Mouse (Mus musculus) myocyte (in vitro differentiated cells): ENCODE measurements around the gene Anapc2. TPM values are rescaled to one million over a fixed set of nuclear protein-coding genes. Genes with fewer than 3 reads are reported as not detected.

Source experiments
- H3K27me3 ChIP-seq: one replicate; pipeline ENCODE4 v1.6.1; 2011; ENCODE audit not compliant: control insufficient read depth, insufficient read depth, insufficient read length
- H3K36me3 ChIP-seq: one replicate; pipeline ENCODE4 v1.6.1; 2011; ENCODE audit not compliant: control insufficient read depth, insufficient read depth
- H3K4me2 ChIP-seq: one replicate; pipeline ENCODE4 v1.6.1; 2011; ENCODE audit warnings: low read depth, control low read depth
- H3K4me3 ChIP-seq: one replicate; pipeline ENCODE4 v1.5.1; 2011; ENCODE audit warnings: mild to moderate bottlenecking, control low read depth, moderate library complexity
- H3K79me2 ChIP-seq: one replicate; pipeline ENCODE4 v1.6.1; 2011; ENCODE audit not compliant: control insufficient read depth, insufficient read depth
- H3ac ChIP-seq: one replicate; pipeline ENCODE4 v1.6.1; 2011; ENCODE audit not compliant: control insufficient read depth, insufficient read length
- CEBPB ChIP-seq: IDR thresholded peaks from 2 replicates; pipeline ENCODE4 v1.6.1; 2011; ENCODE audit warnings: mild to moderate bottlenecking, moderate library complexity; ENCODE audit not compliant: poor library complexity, insufficient read depth, severe bottlenecking
- E2F4 ChIP-seq: IDR thresholded peaks from one replicate; pipeline ENCODE4 v1.6.1; 2011; ENCODE audit warnings: mild to moderate bottlenecking, control low read depth, moderate library complexity; ENCODE audit not compliant: insufficient read depth
- MAX ChIP-seq: IDR thresholded peaks from one replicate; pipeline ENCODE4 v1.6.1; 2011; ENCODE audit warnings: low read depth, mild to moderate bottlenecking, control low read depth
- MYOD1 ChIP-seq, 3 experiments: IDR thresholded peaks; one replicate each; pipeline ENCODE4 v1.6.1; 2011; ENCODE audit warnings: control low read depth in 2 of 3, low read depth in 2 of 3, mild to moderate bottlenecking in 2 of 3, moderate library complexity in 1 of 3; ENCODE audit not compliant: insufficient read length in 2 of 3, control insufficient read depth in 1 of 3
- MYOG ChIP-seq, 3 experiments: IDR thresholded peaks; one replicate each; pipeline ENCODE4 v1.6.1; 2011; ENCODE audit warnings: control low read depth in 2 of 3, low read depth in 2 of 3, mild to moderate bottlenecking in 2 of 3; ENCODE audit not compliant: insufficient read length in 2 of 3, control insufficient read depth in 1 of 3, insufficient read depth in 1 of 3
- POLR2A ChIP-seq: IDR thresholded peaks from one replicate; pipeline ENCODE4 v1.6.1; 2011; ENCODE audit warnings: low read depth, mild to moderate bottlenecking, control low read depth, moderate library complexity; ENCODE audit not compliant: insufficient read length
- POLR2AphosphoS2 ChIP-seq: IDR thresholded peaks from one replicate; pipeline ENCODE4 v1.6.1; 2011; ENCODE audit warnings: low read depth, control low read depth; ENCODE audit not compliant: insufficient read length
- REST ChIP-seq: IDR thresholded peaks from one replicate; pipeline ENCODE4 v1.6.1; 2011; ENCODE audit warnings: mild to moderate bottlenecking, control low read depth, moderate library complexity; ENCODE audit not compliant: insufficient read depth, insufficient read length
- SRF ChIP-seq: IDR thresholded peaks from one replicate; pipeline ENCODE4 v1.6.1; 2011; ENCODE audit warnings: low read depth; ENCODE audit not compliant: control insufficient read depth, insufficient read length
- TCF12 ChIP-seq: IDR thresholded peaks from one replicate; pipeline ENCODE4 v1.6.1; 2011; ENCODE audit warnings: mild to moderate bottlenecking, control low read depth; ENCODE audit not compliant: poor library complexity, insufficient read depth, severe bottlenecking
- TCF3 ChIP-seq: IDR thresholded peaks from one replicate; pipeline ENCODE4 v1.6.1; 2011; ENCODE audit warnings: low read depth, control low read depth; ENCODE audit not compliant: insufficient read length
- USF1 ChIP-seq: IDR thresholded peaks from one replicate; pipeline ENCODE4 v1.6.1; 2011; ENCODE audit warnings: low read depth, mild to moderate bottlenecking, control low read depth, moderate library complexity
- polyA plus RNA-seq: library from polyadenylated mRNA; unstranded; fragments of >200 nt; fragmentation: generic; extraction: Trizol; gene quantifications from one replicate; pipeline ENCODE4 v1.2.1, GENCODE M21; 2012; ENCODE audit warnings: missing spikeins

The Anapc2 gene
- polyA plus RNA-seq, 1 experiment: 97.9 TPM

- H3ac ChIP-seq: no peak overlapping the region
- H3K27me3 ChIP-seq: peaks cover 51% of the 10 kb centered on the region
- TF ChIP-seq E2F4: no peak
- no peak for TF ChIP-seq TCF12
- TF ChIP-seq TCF3: no peak
- TF ChIP-seq CEBPB: no peak
- no peak overlapping the region for H3K4me3 ChIP-seq
- no peaks in the 10 kb centered on the region for H3K36me3 ChIP-seq
- H3K79me2 ChIP-seq: no peaks in the 10 kb centered on the region
- H3K4me2 ChIP-seq: peak overlapping the region; percentile 60
Measured at GRCm38 (mm10) chr2:25305587-25306359, 33.5 kb downstream of the Anapc2 start.

DNA sequence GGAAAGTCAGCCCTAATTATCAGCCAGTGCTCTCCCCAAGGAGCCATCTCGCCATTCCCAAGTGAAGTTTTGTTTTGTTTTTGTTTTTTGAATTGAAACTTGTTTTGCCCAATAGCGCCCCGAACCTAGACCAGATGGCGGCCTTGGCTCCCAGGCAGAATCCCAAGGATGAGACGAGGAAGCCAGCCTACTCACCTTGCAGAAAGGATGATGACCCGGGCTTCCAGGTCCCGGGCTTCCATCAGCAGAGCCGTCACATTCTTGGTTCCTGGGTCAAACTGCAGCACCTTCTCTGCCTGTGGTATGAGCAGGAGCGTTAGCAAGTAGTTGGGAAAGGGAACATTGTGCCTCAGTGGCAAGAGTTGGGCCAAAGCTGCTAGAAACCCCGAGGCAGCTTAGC lies 37.9 kb downstream of the Anapc2 start:
- Histone ChIP-seq H3K4me3 (no peak overlapping the region), H3K36me3 (no peaks in the 10 kb centered on the region), H3K4me2 (no peak overlapping the region), H3K27me3 (peaks cover 57% of the 10 kb centered on the region), H3ac (no peak overlapping the region), H3K79me2 (no peaks in the 10 kb centered on the region)
- TF ChIP-seq CEBPB (no peak), TCF12 (no peak), USF1 (no peak), POLR2AphosphoS2 (no peak), E2F4 (no peak), POLR2A (no peak)

DNA sequence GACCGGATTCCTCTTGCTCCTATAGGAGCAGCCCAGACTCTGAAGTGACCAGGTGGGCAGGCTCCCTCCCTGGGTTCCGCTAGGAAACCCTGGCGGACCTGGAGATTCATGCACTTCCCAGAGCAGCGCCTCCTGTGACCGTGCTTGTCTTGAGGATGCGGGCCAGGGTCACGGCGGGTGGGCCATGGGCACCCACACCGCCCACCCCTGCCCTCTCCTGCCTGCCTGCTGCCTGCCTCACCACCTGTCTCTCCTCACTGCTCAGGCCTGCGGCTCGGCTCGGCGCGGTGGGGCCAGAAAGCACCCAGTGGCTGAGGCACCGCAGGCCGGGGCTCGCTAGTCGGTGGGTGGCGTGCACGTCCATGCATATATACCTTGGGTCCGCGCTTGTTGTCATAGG lies 38.7 kb downstream of the Anapc2 start:
- H3K27me3 ChIP-seq: peaks cover 50% of the 10 kb centered on the region
- no peaks in the 10 kb centered on the region for H3K36me3 ChIP-seq
- TF ChIP-seq MYOD1 (IDR thresholded peaks at IDR 0.05; ENCODE audit: control insufficient read depth in 1 of 3, insufficient read length in 2 of 3, low read depth in 2 of 3) (peak in 1 of 3 experiments; percentile 37), POLR2A (no peak)
- no peak overlapping the region for H3K4me3 ChIP-seq
- no peak overlapping the region for H3ac ChIP-seq
- no peaks in the 10 kb centered on the region for H3K79me2 ChIP-seq
- peak overlapping the region; percentile 12 for H3K4me2 ChIP-seq

GRCm38 (mm10) chr2:25311491-25311891 lies 39.2 kb downstream of the Anapc2 start:
- H3K4me2 ChIP-seq: peak overlapping the region; percentile 12
- no peak for TF ChIP-seq SRF
- peak in 1 of 3 experiments; percentile 62 for TF ChIP-seq MYOG (IDR thresholded peaks at IDR 0.05; ENCODE audit: control insufficient read depth in 1 of 3, insufficient read depth in 1 of 3, insufficient read length in 2 of 3, low read depth in 2 of 3)
- TF ChIP-seq USF1: no peak
- peak in 1 of 3 experiments; percentile 69 for TF ChIP-seq MYOD1 (IDR thresholded peaks at IDR 0.05; ENCODE audit: control insufficient read depth in 1 of 3, insufficient read length in 2 of 3, low read depth in 2 of 3)
- peaks cover 54% of the 10 kb centered on the region for H3K27me3 ChIP-seq
- H3K36me3 ChIP-seq: no peaks in the 10 kb centered on the region
- no peak overlapping the region for H3ac ChIP-seq
- H3K79me2 ChIP-seq: no peaks in the 10 kb centered on the region
- H3K4me3 ChIP-seq: no peak overlapping the region

DNA sequence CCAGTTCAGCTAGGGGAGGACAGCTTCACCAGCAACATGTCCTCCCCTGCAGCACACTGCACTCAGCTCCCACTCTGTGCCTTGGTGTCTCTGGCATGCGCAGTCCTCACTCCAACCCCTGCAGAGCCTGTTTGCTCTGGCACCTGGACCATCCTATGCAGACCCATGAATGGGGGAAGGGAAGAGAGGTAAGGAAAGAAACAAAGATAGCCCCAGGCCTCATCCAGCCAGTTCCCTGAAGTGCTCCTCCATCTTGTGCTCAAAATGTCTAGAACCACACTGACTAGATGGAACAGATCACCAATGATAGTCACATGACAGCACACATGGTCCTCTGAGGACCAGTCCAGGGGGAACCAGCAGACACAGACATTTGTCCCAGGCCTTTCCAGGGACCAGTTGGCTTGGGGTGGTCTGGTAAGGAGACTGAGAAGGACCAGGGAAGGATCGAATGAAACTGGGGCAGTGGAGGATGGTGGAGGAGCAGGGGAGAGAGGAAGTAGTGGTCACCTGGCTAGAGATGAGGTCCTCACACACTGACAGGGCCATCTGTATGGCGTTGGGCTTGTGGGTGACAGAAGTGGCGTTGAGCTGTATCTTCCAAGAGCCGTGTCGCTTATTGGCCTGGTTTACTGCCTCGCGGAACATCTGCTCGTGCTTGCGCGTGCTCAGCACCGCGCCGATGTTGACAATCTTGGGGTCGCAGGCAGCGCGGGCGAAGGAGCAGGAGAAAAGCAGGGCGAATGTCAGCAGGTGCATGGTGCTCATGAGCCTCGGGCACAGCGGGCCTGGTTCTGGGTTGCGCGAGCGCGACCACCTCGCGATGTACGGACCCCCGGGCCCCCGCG lies 46.1 kb downstream of the Anapc2 start:
- no peaks in the 10 kb centered on the region for H3K36me3 ChIP-seq
- peaks cover 43% of the 10 kb centered on the region for H3K27me3 ChIP-seq
- no peak for TF ChIP-seq TCF12
- no peak for TF ChIP-seq CEBPB
- TF ChIP-seq E2F4: no peak
- TF ChIP-seq MAX: no peak
- no peak for TF ChIP-seq SRF
- no peak for TF ChIP-seq MYOG (IDR thresholded peaks at IDR 0.05; ENCODE audit: control insufficient read depth in 1 of 3, insufficient read depth in 1 of 3, insufficient read length in 2 of 3, low read depth in 2 of 3)
- no peak for TF ChIP-seq MYOD1 (IDR thresholded peaks at IDR 0.05; ENCODE audit: control insufficient read depth in 1 of 3, insufficient read length in 2 of 3, low read depth in 2 of 3)
- no peak for TF ChIP-seq POLR2A
- TF ChIP-seq REST: no peak
- TF ChIP-seq USF1: no peak
- no peak for TF ChIP-seq TCF3
- TF ChIP-seq POLR2AphosphoS2: no peak
- H3K4me2 ChIP-seq: no peak overlapping the region
- H3K79me2 ChIP-seq: no peaks in the 10 kb centered on the region
- H3ac ChIP-seq: no peak overlapping the region
- no peak overlapping the region for H3K4me3 ChIP-seq
